Mouse (Mus musculus) G1E-ER4 (cell line): ENCODE results near the gene Ssxb6. TPM values are rescaled to one million over a fixed set of nuclear protein-coding genes. Genes with fewer than 3 reads are reported as not detected.
"Not testable (repeated sequence)": the region's sequence is repeated elsewhere in the genome, so short reads cannot be mapped to it uniquely, and the experiment has no call there.

Experiments used
- GATA1 ChIP-seq: IDR thresholded peaks from one replicate; pipeline ENCODE4 v1.8.0; 2012; ENCODE audit warnings: low read length, inconsistent platforms
- polyA plus RNA-seq: library from polyadenylated mRNA; stranded (reverse); fragments of >175 nt; gene quantifications from 2 replicates; pipeline ENCODE4 v1.2.3, GENCODE M21; 2012

Gene Ssxb6
- polyA plus RNA-seq = not detected in 2 replicates

GRCm38 (mm10) chrX:8548155-8548554 is at the start of gene Ssxb6:
Gene Ssxb6 (minus strand): TSS chrX:8548255.
- not testable (repeated sequence) for TF ChIP-seq GATA1

GRCm38 (mm10) chrX:8591716-8592115 is 43.7 kb upstream of the Ssxb6 start, which contains the start of gene Ssxb3:
Gene Ssxb3 (minus strand): TSS chrX:8591816.
- TF ChIP-seq GATA1 = not testable (repeated sequence)

GRCm38 (mm10) chrX:8524854-8525253 is 23.2 kb downstream of the Ssxb6 start, which contains the start of gene Gm14459:
Gene Gm14459 (minus strand): TSS chrX:8524954.
- TF ChIP-seq GATA1 = no peak

Other genes with a start within 250 kb of the Ssxb6 start
- gene Ssxb10, start 220.8 kb downstream of the Ssxb6 start, polyA plus RNA-seq = not detected in 2 replicates
- not detected in 2 replicates for gene Ssxb9, start 181.3 kb downstream of the Ssxb6 start, polyA plus RNA-seq
- gene Ssxb1, start 134.9 kb downstream of the Ssxb6 start, polyA plus RNA-seq = not detected in 2 replicates
- not detected in 2 replicates for gene Ssxb2, start 86.5 kb downstream of the Ssxb6 start, polyA plus RNA-seq
- not detected in 2 replicates for gene Gm14459, start 23.3 kb downstream of the Ssxb6 start, polyA plus RNA-seq
- not detected in 2 replicates for gene Ssxb3, start 43.6 kb upstream of the Ssxb6 start, polyA plus RNA-seq
- gene Ssxb8, start 142.6 kb upstream of the Ssxb6 start, polyA plus RNA-seq = not detected in 2 replicates
- not detected in 2 replicates for gene Ssx9, start 200.2 kb upstream of the Ssxb6 start, polyA plus RNA-seq